Mouse (Mus musculus) yolk sac, embryonic 10.5 days (tissue): Measurements from ENCODE around the gene Tcf7l2.

Source experiments
- DNase-seq: peaks from one replicate; pipeline ENCODE4 v3.0.0-alpha.2; 2017; ENCODE audit warnings: low spot score

The Tcf7l2 gene

DNA sequence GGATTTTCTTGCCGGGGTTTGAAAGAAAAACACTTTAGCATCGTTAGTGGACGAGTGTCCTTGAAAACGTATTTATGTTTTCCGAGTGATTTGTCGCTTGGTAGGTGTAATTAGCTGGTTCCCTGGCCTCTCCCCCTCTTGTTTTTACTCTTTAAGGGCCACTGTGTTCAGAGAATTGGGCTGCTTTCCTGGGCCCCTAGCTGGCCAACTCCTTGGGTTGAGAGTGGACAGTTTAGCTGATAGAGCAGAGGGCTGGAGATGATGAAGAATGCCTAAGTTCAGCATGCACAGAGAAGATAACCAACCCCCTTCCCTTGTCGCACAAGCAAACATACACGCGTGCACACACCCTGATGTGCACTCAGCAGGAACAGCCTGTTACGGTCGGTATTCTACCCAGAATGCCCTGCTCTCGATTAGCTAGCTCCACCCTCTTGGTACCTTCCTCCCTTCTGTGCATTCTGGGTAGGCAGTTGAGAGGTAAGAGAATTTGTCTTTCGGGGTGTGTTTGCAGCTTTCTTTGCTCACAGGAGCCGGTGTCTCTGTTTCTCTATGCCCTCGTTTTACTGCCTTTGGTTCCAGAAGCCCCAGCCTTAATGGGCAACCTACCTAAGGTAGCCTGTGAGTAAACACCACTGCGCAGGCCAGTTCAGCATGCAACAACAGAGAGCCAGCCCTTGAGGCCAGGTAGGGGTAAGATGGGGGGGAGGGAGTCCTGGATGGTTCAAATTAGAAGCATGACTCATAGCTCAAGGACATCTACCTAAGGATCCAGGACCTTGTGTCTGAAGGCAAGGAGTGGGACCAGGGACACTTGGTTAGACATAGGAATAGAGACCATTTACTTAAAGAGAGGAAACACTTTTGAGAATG, 199.9 kb downstream of the Tcf7l2 start:
- peak; percentile 32 for DNase-seq

DNA sequence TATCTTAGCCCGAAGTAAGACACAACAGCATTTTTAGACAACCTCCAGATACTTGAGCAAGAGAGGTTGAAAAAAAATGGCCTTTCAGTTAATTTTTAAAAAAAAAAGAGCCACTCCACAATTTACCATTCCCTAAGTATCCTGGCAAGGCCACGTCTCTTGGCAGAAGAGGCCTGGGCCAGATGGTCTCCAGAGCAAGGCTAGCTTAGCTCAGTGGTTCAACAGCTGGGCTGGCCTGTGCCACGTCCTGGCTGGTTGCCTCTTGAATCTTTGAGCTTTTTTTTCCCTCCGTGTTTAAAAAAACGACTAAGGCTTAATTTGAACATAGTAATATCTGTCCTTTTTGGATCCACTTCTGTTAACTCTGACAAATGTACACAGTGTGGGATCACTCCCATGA, 209.8 kb downstream of the Tcf7l2 start:
- DNase-seq: no peak

DNA sequence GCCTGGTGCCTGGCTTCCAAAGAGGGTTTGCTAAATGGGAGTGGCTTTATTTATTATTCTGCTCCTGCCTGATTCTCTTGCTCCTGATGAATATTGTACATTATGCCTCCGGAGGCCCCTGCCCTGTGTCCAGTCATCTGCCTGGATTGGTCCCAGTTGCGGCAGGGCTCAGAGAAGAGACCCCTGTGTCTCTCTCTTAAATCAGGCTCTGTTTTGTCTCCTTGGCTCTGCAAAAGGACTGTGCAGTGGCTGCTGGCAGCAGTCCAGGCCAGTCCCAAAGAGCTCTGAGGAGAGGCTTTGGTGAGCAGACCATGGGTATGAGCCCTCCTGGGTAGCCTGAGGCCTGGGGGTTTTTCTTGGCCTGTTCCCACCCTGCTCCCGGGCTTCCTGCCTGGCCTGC, 211.6 kb downstream of the Tcf7l2 start:
- no peak for DNase-seq

DNA sequence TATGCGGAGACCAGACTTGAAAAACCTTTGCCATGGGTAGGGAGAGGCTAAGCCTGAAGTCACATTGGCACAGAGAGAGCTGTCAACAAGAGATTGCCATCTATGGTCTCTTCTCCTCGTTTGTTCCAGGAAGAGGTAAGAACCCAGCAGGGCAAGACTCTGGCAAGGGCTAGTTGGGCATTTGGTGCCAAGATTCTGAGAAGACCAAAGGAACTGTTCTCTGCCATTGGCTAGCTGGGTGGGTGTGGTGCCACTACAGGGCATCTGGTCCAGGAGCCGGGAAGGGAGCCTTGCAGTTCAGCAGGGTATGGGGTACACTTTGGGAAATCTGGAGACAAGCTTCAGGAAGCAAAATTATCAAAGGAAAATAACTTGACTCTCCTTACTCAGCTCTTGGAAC, 213.5 kb downstream of the Tcf7l2 start:
- DNase-seq: no peak

DNA sequence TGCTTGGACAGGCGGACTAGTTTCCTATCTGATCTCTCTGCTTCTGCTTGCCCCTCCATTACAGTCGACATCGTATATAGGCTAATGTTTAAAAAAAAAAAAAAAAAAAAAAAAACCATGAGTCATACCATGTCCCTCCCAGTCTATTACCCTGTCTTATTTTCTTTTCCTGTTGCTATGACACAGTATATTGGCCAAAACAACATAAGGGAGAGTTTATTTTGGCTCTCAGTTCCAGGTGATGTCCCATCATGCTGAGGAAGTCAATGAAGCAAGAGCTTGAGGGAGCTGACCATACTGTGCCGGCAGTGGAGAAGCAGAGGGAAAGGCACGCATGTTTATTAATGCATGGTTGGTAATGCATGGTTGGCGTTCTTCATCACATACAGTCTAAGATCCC, 215.1 kb downstream of the Tcf7l2 start:
- DNase-seq: no peak

DNA sequence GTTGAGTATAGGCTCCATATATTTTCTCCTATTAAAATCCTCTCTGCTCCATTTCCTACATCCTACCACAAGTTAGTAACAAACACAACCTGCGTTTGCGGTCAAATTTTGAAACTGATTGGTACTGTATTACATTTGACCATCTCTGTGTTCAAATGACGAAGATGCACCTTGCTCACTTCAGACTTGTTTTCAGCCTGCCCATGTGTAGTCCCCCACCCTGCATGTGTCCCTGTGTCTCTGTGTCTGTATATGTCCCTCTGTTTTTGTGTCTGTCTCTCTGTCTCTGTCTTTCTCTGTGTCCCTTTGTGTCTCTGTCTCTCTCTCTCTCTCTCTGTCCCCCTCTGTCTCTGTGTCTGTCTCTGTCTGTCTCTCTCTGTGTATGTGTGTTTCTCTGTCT, 222.8 kb downstream of the Tcf7l2 start:
- no peak for DNase-seq

DNA sequence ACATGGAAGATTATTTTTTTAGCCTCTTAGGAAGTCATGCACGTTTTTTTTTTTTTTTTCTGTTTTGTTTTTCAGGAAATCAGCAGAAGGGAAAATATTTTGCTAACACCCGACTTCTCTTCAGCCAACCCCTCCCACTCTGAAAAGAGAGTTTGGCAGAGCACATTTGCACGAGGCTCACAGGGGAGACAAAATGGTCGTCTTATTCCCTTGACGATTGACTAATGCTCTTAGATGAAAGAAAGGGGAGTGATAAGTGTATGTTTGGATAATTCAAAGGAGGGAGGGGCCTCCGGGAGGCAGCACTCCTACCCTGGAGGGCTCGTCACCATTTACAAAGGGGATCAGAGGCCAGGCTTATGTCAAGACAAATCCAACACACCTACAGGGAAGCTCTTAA, 224.4 kb downstream of the Tcf7l2 start:
- DNase-seq: no peak

DNA sequence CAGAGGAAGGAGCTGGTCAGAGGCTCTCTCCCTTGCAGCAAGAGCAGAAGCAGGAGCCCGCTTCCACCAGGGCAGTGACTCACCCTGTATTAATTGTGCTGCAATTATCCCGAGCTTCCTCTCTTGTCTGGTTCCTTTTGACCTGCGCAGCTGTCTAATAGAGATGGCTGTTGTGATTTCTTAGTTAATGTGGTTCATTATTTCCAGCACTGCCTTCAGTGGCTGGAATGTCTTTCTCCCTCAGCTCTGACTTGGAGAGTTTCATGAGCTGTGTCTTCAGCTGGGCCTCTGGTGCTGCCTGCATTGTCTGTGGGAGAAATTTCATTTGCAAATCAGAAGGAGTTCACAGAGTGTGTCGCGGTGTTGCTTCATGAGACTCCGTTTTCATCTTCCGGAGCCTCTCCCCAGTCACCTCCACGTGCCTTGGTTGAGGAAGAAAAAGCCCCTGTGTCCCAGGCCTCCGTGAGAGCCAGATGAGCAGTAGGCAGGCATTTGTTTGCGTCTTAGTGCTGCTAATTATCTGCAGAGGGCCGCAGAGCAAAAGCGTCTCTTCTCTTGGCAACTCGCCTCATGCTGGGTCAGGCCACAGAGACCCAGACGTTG, 228.4 kb downstream of the Tcf7l2 start:
- no peak for DNase-seq

DNA sequence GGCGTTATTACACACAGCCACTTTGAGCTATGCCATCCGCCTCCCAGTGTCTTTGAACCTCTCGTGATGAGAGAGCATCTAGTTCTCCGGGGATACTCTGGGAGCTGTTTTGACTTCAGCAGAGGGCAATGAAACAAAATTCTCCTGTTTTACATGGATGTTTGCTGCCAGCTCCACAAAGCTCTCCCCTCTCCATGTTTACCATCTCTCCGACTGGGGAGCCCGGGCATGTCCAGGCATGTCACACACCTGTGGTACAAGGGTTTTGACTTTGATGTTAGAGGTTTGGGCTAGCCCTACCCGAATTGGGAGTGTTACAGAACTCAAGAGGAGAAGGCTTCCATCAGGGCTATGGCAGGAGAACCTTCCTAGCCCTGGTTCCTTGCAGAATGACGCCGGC, 234.5 kb downstream of the Tcf7l2 start:
- no peak for DNase-seq
